Mouse (Mus musculus) heart, adult 2 months (tissue): ENCODE measurements around the gene Gm45062.

Experiments
- CTCF ChIP-seq: fragments of 200-600 bp; IDR thresholded peaks from 2 replicates; pipeline ENCODE4 v1.8.1; 2022; ENCODE audit warnings: antibody characterized with exemption, mild to moderate bottlenecking, moderate library complexity
- EP300 ChIP-seq: fragments of 200-500 bp; IDR thresholded peaks from 2 replicates; pipeline ENCODE4 v1.6.1; 2011; ENCODE audit warnings: low read depth, low read length, control low read depth; ENCODE audit not compliant: insufficient read depth

DNA sequence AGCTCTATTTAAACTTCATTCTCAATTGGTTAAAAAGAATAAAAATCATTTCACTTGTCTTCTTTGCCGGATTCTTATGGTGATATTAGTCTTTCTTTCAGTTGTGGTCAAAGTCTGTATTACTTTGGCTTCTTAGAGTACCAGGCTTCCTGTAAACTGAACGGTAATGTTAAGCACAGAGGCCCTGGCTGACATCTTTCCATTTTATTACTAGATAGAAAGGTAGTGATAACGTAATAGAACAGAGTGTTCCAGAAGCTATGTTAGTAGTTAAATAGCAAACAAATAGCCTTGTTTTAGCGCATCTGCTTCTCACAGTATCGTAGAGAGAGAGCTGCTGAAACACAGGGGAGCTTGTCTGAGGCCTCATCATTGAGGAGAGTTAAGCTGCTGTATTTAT, 146.6 kb downstream of the Gm45062 start:
- TF ChIP-seq EP300, result no peak
- no peak for TF ChIP-seq CTCF
